Mouse (Mus musculus): ENCODE data around the gene Fan1. TPM values are rescaled to one million over a fixed set of nuclear protein-coding genes. Genes with fewer than 3 reads are reported as not detected.

Gene Fan1
- 6.1 and 6.4 TPM in 2 replicates for polyA plus RNA-seq (2014; fragmentation: Nextera tagmentation; extraction: Ambion mirVana)

DNA sequence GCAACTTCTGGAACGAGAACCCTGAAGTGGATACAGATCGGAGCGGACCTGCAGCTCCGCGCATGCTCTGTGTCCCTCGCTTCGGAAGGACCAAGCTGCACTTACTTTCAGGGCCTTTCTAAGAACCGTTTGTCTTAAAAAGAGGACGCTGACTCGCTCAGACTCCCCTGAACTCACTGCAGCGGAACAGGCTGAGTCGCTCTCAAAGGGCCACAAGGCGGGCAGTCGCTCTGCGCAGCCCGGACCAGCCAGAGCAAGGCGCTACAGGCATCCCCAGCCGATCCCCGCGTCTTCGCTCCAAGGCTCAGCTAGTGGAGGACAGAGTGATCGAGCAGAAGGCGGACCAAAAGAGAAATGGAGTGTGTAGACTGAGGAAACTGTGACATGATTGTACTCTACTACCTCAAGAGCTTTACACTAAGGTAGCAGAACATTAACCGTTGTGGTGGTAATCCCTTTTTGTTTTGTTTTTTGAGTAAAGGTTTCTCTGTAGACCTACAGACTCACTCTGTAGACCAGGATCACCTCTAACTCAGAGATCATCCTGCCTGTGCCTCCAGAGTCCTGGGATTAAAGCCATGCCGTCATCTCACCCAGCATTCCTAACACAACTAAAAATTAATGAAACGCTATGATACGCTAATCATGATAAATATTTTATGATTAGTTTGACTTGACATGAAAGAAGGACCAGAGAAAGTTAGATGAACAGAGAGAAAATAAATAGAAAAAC is at the start of gene Fan1:
Fan1 (minus strand) TSS at position 266 of the 733 bp plus-strand sequence.
- 5% methylated on average over 27 of the region's 27 CpGs for WGBS
- peaks cover 9% of the 10 kb centered on the region; the same call in 1 of the 2 replicates for H3K36me3 ChIP-seq (ENCODE audit: control insufficient read depth, insufficient read depth, low read length)
- H3K4me1 ChIP-seq (ENCODE audit: control insufficient read depth, insufficient read depth, low read length) = peaks cover 3% of the 10 kb centered on the region; the same call in 1 of the 2 replicates
- no peaks in the 10 kb centered on the region for H3K9me3 ChIP-seq (ENCODE audit: control insufficient read depth, low read length)
- peak; percentile 90 for DNase-seq (ENCODE audit: low spot score)
- no peaks in the 10 kb centered on the region for H3K27me3 ChIP-seq (ENCODE audit: control insufficient read depth, insufficient read depth, low read length)
- peak within 1 kb of the TSS; percentile 66 for H3K9ac ChIP-seq (ENCODE audit: low read length)
- peak; percentile 96 for ATAC-seq (ENCODE audit: insufficient read depth, low FRiP score, low TSS enrichment)
- H3K4me2 ChIP-seq (ENCODE audit: low read depth) = peak within 1 kb of the TSS; percentile 39
- H3K27ac ChIP-seq (ENCODE audit: low read depth, low read length) = peak within 1 kb of the TSS; percentile 85
- H3K4me3 ChIP-seq (ENCODE audit: low read depth, low read length) = peak within 1 kb of the TSS; percentile 60

DNA sequence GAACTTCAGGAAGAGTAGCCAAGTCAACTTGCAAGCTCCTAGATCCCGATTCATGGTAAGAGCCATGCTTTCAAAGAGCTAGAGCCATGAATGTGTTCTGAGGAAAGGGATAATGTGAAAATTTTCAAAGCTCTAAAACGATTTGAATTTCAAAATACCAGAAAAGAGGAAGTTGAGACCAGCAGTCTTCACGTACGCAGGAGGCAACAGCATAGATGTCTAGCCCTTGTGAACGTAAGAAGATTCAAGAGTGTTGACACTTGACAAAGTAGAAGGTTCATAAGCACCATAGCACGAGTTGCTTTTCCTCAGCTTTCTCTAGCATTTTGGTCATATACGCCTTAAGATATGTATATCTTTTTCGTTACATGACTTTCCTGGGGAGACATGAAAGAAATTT is 30.1 kb upstream of the Fan1 start:
- H3K9me3 ChIP-seq (ENCODE audit: control insufficient read depth, low read length) = no peaks in the 10 kb centered on the region
- 95% methylated on average over 8 of the region's 8 CpGs for WGBS
- no peaks in the 10 kb centered on the region for H3K36me3 ChIP-seq (ENCODE audit: control insufficient read depth, insufficient read depth, low read length)
- DNase-seq (ENCODE audit: low spot score) (no peak), ATAC-seq (ENCODE audit: insufficient read depth, low FRiP score, low TSS enrichment) (no peak)
- H3K4me2 ChIP-seq (ENCODE audit: low read depth) = no peak overlapping the region
- no peaks in the 10 kb centered on the region for H3K27me3 ChIP-seq (ENCODE audit: control insufficient read depth, insufficient read depth, low read length)
- no peak overlapping the region for H3K4me3 ChIP-seq (ENCODE audit: low read depth, low read length)
- H3K27ac ChIP-seq (ENCODE audit: low read depth, low read length) = no peak overlapping the region
- no peak overlapping the region for H3K9ac ChIP-seq (ENCODE audit: low read length)
- H3K4me1 ChIP-seq (ENCODE audit: control insufficient read depth, insufficient read depth, low read length) = no peaks in the 10 kb centered on the region

DNA sequence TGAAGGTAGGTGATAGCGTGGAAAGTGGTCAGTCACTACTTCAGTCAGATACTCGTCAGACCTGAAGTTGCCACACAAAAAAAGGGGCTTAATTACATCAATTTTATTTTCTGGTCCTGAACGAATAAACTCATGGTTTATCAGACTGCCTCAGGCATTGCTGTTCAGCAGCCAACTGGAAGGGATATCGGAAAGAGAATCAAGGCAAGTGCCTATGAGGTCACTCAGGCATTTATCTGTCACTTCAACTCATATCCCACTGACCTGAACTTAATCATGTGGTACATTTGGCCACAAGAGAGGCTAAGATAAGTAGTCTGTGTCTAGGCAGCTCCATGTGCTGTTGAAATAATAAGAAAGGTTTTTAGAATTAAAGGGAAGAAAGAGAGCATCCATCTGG is 28.6 kb upstream of the Fan1 start:
- Histone ChIP-seq H3K36me3 (ENCODE audit: control insufficient read depth, insufficient read depth, low read length) (no peaks in the 10 kb centered on the region), H3K9ac (ENCODE audit: low read length) (no peak overlapping the region), H3K4me3 (ENCODE audit: low read depth, low read length) (no peak overlapping the region), H3K9me3 (ENCODE audit: control insufficient read depth, low read length) (no peaks in the 10 kb centered on the region), H3K27me3 (ENCODE audit: control insufficient read depth, insufficient read depth, low read length) (no peaks in the 10 kb centered on the region), H3K4me2 (ENCODE audit: low read depth) (no peak overlapping the region), H3K4me1 (ENCODE audit: control insufficient read depth, insufficient read depth, low read length) (no peaks in the 10 kb centered on the region), H3K27ac (ENCODE audit: low read depth, low read length) (no peak overlapping the region)
- 93% methylated on average over 4 of the region's 4 CpGs for WGBS
- ATAC-seq (ENCODE audit: insufficient read depth, low FRiP score, low TSS enrichment) (no peak), DNase-seq (ENCODE audit: low spot score) (no peak)

DNA sequence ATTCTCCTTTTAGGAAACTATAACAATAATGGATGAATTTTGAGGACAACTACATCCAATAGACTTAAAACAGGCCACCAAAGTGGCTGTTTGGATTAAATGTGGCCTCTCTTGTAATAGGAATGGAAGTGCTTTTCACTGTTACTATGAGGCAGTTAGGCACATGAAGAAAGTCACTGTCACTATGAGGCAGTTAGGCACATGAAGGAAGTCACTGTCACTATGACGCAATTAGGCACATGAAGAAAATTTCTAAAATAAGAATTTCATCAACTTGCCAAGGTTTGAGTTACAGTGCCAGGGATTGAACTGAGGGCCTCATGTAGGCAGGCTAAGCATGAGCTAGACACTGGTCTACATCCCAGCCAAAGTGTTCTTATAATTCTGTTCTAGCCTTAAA is 26.8 kb upstream of the Fan1 start:
- no peak overlapping the region for H3K27ac ChIP-seq (ENCODE audit: low read depth, low read length)
- H3K27me3 ChIP-seq (ENCODE audit: control insufficient read depth, insufficient read depth, low read length) = no peaks in the 10 kb centered on the region
- DNase-seq (ENCODE audit: low spot score) (no peak), ATAC-seq (ENCODE audit: insufficient read depth, low FRiP score, low TSS enrichment) (no peak)
- 89% methylated on average over 1 of the region's 1 CpGs for WGBS
- H3K4me3 ChIP-seq (ENCODE audit: low read depth, low read length) = no peak overlapping the region
- H3K9ac ChIP-seq (ENCODE audit: low read length) = no peak overlapping the region
- H3K4me1 ChIP-seq (ENCODE audit: control insufficient read depth, insufficient read depth, low read length) = no peaks in the 10 kb centered on the region
- H3K9me3 ChIP-seq (ENCODE audit: control insufficient read depth, low read length) = no peaks in the 10 kb centered on the region
- H3K36me3 ChIP-seq (ENCODE audit: control insufficient read depth, insufficient read depth, low read length) = no peaks in the 10 kb centered on the region
- no peak overlapping the region for H3K4me2 ChIP-seq (ENCODE audit: low read depth)

DNA sequence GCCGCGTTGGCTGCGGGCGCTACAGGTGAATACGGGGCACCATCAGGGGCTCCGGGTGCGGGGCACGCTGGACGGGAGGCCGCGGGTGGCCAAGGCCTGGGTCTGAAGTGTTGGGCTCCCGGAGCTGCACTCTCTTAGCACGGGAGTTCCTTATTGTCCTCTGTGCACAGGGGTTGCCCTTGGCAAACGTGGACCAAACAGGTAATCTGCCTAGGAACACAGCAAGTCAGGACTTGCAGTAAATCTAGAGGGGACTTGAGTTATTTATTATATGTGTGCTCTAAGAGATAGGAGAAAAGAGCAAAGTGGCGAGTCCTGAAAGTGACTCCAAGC is 18.9 kb upstream of the Fan1 start:
- Histone ChIP-seq H3K4me2 (ENCODE audit: low read depth) (peak overlapping the region; percentile 46), H3K4me1 (ENCODE audit: control insufficient read depth, insufficient read depth, low read length) (peaks cover 4% of the 10 kb centered on the region), H3K27me3 (ENCODE audit: control insufficient read depth, insufficient read depth, low read length) (no peaks in the 10 kb centered on the region), H3K9ac (ENCODE audit: low read length) (peak overlapping the region; percentile 55), H3K4me3 (ENCODE audit: low read depth, low read length) (peak overlapping the region; percentile 77), H3K36me3 (ENCODE audit: control insufficient read depth, insufficient read depth, low read length) (no peaks in the 10 kb centered on the region; the same call in 1 of the 2 replicates), H3K9me3 (ENCODE audit: control insufficient read depth, low read length) (no peaks in the 10 kb centered on the region), H3K27ac (ENCODE audit: low read depth, low read length) (no peak overlapping the region)
- WGBS = under 1% methylated on average over 15 of the region's 15 CpGs
- no peak for DNase-seq (ENCODE audit: low spot score)
- ATAC-seq (ENCODE audit: insufficient read depth, low FRiP score, low TSS enrichment) = no peak

DNA sequence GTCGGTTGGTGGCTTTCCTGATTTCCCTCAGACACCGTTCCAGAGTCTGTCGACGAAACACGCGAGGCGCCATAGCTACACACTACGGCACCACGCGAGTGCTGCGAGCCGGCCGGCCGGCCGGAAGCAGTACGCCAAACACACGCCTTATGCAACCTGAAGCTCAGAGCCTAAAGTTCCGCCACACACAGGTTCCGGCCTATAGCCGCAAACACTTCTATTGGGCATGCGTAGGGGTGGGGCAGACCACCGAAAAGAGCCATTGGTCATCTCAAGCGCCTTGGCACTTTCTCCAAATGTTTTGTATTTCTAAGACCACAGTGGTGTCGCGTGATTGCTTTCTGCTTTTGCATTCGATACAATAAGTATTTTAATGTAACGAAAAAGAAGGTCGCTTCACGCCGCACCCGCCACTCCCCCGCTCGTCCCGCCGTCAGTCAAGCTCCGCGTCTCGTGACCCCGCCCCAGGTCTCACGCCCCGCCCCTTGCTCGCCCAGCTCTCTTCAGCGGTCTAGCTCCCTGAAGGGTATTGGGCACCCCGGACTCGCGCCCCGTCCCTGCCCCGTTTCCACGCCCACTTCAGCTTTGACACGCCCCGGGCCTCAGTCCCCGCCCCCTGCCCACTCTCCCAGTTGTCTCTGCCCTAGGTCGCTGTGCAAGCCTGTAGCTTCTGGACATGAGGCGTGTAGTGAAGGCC is 18.4 kb upstream of the Fan1 start, which contains the start of the genes Mphosph10 and Mcee:
Mphosph10 (minus strand) TSS at position 147 of the 697 bp plus-strand sequence.
Mcee (plus strand) TSS at position 486 of the 697 bp plus-strand sequence.
- no peaks in the 10 kb centered on the region; the same call in 1 of the 2 replicates for H3K36me3 ChIP-seq (ENCODE audit: control insufficient read depth, insufficient read depth, low read length)
- 0% methylated on average over 54 of the region's 54 CpGs for WGBS

DNA sequence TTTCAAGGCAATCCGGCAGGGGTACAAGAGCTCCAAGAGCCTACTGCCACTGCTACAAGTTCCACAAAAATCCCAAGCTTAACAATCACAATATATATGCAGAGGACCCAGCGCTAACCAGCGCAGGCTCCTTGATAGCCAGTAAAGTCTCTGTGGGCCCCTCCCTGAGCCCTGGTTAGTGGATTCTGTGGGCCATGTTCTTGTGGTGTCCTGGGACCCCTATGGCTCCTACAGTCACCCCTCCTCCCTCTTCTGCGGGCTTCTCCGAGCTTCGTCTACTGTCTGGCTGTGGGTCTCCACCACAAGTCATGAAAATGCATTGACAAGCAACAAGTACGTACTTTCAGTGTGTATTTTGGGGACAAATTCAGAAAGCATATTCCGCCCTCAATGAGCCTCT is 17.6 kb upstream of the Fan1 start:
- peak overlapping the region; percentile 71 for H3K4me2 ChIP-seq (ENCODE audit: low read depth)
- 4% methylated on average over 8 of the region's 8 CpGs for WGBS
- no peaks in the 10 kb centered on the region for H3K9me3 ChIP-seq (ENCODE audit: control insufficient read depth, low read length)
- no peaks in the 10 kb centered on the region for H3K27me3 ChIP-seq (ENCODE audit: control insufficient read depth, insufficient read depth, low read length)
- peak; percentile 10 for DNase-seq (ENCODE audit: low spot score)
- no peaks in the 10 kb centered on the region; the same call in 1 of the 2 replicates for H3K36me3 ChIP-seq (ENCODE audit: control insufficient read depth, insufficient read depth, low read length)
- peaks cover 4% of the 10 kb centered on the region for H3K4me1 ChIP-seq (ENCODE audit: control insufficient read depth, insufficient read depth, low read length)
- ATAC-seq (ENCODE audit: insufficient read depth, low FRiP score, low TSS enrichment) = no peak
- peak overlapping the region; percentile 65 for H3K9ac ChIP-seq (ENCODE audit: low read length)
- no peak overlapping the region for H3K27ac ChIP-seq (ENCODE audit: low read depth, low read length)
- H3K4me3 ChIP-seq (ENCODE audit: low read depth, low read length) = peak overlapping the region; percentile 77

More for the DNA sequence above, 18.4 kb upstream of the Fan1 start, which contains the start of the genes Mphosph10 and Mcee:
- H3K4me2 ChIP-seq (ENCODE audit: low read depth) = peak within 1 kb of the TSS; percentile 71
- no peak within 1 kb of the TSS for H3K27ac ChIP-seq (ENCODE audit: low read depth, low read length)
- peaks cover 4% of the 10 kb centered on the region for H3K4me1 ChIP-seq (ENCODE audit: control insufficient read depth, insufficient read depth, low read length)
- H3K27me3 ChIP-seq (ENCODE audit: control insufficient read depth, insufficient read depth, low read length) = no peaks in the 10 kb centered on the region
- H3K9me3 ChIP-seq (ENCODE audit: control insufficient read depth, low read length) = no peaks in the 10 kb centered on the region
- DNase-seq (ENCODE audit: low spot score) (peak; percentile 96), ATAC-seq (ENCODE audit: insufficient read depth, low FRiP score, low TSS enrichment) (peak; percentile 99)
- peak within 1 kb of the TSS; percentile 65 for H3K9ac ChIP-seq (ENCODE audit: low read length)
- H3K4me3 ChIP-seq (ENCODE audit: low read depth, low read length) = peak within 1 kb of the TSS; percentile 77

DNA sequence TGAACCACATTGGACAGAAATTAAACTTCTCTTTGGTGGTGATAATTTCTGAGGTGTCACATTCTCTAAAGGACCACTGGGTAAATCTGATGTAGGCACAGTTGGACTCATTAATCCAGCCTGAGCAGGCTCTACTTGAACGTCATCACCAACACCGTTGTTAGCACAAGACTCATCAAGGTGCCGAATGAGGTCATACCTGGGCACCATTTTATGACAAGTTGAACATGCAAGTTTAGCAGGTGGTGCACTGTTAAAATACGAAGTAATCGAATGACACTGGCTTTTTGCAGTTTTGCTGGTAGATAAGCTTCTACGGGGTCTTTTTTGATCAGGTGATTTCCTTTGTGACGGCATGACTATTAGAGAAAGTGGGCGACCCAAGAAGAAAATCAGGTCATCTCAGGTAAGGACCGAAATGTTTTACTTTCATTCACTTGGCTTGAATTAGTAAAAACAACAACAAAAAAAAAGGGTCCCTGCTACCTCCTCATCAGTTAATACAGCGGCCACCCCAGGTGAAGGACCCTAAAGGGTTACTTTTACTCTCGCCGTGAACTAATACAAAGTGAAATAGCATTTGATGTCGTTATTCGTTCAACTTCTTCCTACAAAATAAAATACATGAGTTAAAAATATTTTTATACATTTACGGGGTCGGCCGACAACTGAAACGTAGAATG is 607 bp downstream of the Fan1 start:
- WGBS = 18% methylated on average over 18 of the region's 18 CpGs
- Histone ChIP-seq H3K9me3 (ENCODE audit: control insufficient read depth, low read length) (no peaks in the 10 kb centered on the region), H3K9ac (ENCODE audit: low read length) (peak overlapping the region; percentile 66), H3K4me2 (ENCODE audit: low read depth) (peak overlapping the region; percentile 39), H3K36me3 (ENCODE audit: control insufficient read depth, insufficient read depth, low read length) (peaks cover 6% of the 10 kb centered on the region; the same call in 1 of the 2 replicates), H3K4me3 (ENCODE audit: low read depth, low read length) (peak overlapping the region; percentile 60), H3K27ac (ENCODE audit: low read depth, low read length) (peak overlapping the region; percentile 85), H3K4me1 (ENCODE audit: control insufficient read depth, insufficient read depth, low read length) (peaks cover 3% of the 10 kb centered on the region; the same call in 1 of the 2 replicates), H3K27me3 (ENCODE audit: control insufficient read depth, insufficient read depth, low read length) (no peaks in the 10 kb centered on the region)
- DNase-seq (ENCODE audit: low spot score) (no peak), ATAC-seq (ENCODE audit: insufficient read depth, low FRiP score, low TSS enrichment) (peak; percentile 22; the same call in 1 of the 2 replicates)
